Mouse (Mus musculus) bone marrow macrophage, adult 2 months (primary cell): ENCODE data around the gene Aqp9.

Experiments used
- CTCF ChIP-seq: IDR thresholded peaks from 2 replicates; pipeline ENCODE4 v1.5.1; 2012; ENCODE audit warnings: low read depth, mild to moderate bottlenecking, low read length, moderate library complexity
- POLR2A ChIP-seq: IDR thresholded peaks from 2 replicates; pipeline ENCODE4 v1.6.1; 2012; ENCODE audit warnings: mild to moderate bottlenecking, low read depth, low read length, borderline replicate concordance

DNA sequence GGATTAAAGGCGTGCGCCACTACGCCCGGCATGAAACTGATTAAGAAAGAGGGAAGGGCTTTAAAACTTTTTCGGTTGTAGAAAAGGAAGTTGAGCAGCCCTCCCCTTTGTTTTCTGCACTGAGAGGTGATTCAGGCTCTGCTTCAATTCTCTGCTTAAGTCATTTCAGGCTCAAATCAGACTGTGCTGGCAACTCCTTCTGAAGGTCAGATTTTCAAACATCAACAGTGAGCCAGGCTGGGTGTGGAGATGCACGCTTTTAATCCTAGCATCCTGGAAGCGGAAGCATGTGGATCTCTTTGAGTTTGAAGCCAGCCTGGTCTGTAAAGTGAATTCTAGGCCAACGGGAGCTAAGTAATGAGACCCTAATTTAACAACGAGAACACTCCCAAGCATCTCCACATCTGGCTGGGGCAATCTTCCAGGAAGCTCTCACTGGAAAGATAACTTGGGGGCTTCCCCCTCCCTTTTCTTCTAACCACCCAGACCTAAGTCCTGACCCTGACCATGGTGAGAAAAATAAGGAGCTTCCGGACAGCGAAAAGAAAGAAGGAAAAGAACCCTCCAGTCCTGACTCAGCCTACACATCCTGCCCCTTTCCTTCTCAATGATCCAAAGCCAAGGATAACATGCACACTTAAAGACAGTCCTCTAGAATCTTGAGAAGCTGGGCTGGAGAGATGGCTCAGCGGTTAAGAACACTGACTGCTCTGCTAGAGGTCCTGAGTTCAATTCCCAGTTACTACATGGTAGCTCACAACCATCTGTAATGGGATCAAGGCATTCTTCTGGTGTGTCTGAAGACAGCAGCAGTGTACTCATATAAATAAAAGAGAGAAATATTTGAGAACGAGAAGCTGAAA, 7.4 kb downstream of the Aqp9 start:
- TF ChIP-seq POLR2A (no peak), CTCF (no peak)
